Mouse (Mus musculus) lung, adult 2 months (tissue): ENCODE measurements around the gene Rnf26.

Experiments
- CTCF ChIP-seq: fragments of 200-500 bp; IDR thresholded peaks from 2 replicates; pipeline ENCODE4 v1.5.1; 2011; ENCODE audit warnings: mild to moderate bottlenecking, low read length, control low read depth; ENCODE audit not compliant: insufficient read depth
- POLR2A ChIP-seq: fragments of 200-500 bp; IDR thresholded peaks from 2 replicates; pipeline ENCODE4 v1.6.1; 2011; ENCODE audit warnings: low read depth, mild to moderate bottlenecking, control low read depth, low read length, borderline replicate concordance; ENCODE audit errors: extremely low read depth

DNA sequence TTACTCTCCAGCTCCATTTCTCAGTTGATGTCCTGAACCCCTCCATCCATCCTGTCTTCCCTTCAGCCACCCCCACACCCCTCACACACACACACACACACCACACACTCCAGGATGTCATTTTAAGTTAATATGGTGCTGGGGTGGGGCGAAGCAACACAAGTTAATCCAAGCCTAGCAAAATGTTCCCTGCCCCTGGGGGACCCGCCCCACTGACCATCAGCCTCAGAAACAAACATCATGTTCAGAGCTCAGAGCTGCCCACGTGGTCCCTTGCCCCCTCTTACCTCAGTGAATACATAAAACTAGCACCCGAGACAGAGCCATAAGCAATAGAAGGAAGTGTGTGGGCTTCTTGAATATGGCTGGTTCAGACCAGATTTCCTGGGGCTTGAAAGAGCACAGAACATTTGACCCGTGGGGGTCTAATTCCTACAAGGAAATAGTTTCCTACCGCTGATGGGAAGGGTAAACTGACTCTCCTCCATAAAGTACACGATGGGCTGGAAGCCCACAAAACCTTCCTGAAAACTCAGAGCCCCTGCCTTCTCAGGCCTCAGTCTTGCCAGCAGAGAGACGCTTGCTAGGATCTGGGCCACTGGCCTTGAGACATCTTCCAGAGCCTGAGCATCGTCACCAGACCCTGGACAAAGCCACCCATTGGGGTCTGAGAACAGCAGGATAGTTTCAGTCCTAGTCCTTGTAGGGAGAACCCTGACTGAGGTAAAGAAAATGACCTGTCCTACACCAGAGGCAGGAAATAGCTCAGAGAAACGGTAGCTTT, 33.1 kb downstream of the Rnf26 start:
- TF ChIP-seq CTCF (no peak), POLR2A (no peak)
